Mouse (Mus musculus) stomach, embryonic 15.5 days (tissue): ENCODE results near the gene Brdt. TPM values are rescaled to one million over a fixed set of nuclear protein-coding genes. Genes with fewer than 3 reads are reported as not detected.
"Not testable (repeated sequence)": the region's sequence is repeated elsewhere in the genome, so short reads cannot be mapped to it uniquely, and the experiment has no call there.

Source experiments
- ATAC-seq: fragments of 200-750 bp; cut with Nextera tagmentation; 2 replicates; pipeline ENCODE4 v1.8.0; 2017; ENCODE audit warnings: low read depth, moderate number of reproducible peaks, moderate TSS enrichment; ENCODE audit not compliant: insufficient read depth, low FRiP score
- H3K27ac ChIP-seq: fragments of 300-500 bp; sonication (generic); 2 replicates; pipeline ENCODE4 v1.5.1; 2015; ENCODE audit warnings: mild to moderate bottlenecking, inconsistent platforms
- H3K27me3 ChIP-seq: fragments of 300-500 bp; sonication (generic); replicated peaks from 2 replicates; pipeline ENCODE4 v1.6.1; 2015; ENCODE audit warnings: inconsistent platforms
- H3K36me3 ChIP-seq: fragments of 300-500 bp; sonication (generic); 2 replicates; pipeline ENCODE4 v1.6.1; 2015; ENCODE audit warnings: inconsistent platforms
- H3K4me1 ChIP-seq: fragments of 300-500 bp; sonication (generic); 2 replicates; pipeline ENCODE4 v1.6.1; 2015; ENCODE audit warnings: inconsistent platforms
- H3K4me2 ChIP-seq: fragments of 300-500 bp; sonication (generic); 2 replicates; pipeline ENCODE4 v1.6.1; 2015; ENCODE audit warnings: mild to moderate bottlenecking, inconsistent platforms
- H3K4me3 ChIP-seq: fragments of 300-500 bp; sonication (generic); replicated peaks from 2 replicates; pipeline ENCODE4 v1.5.1; 2015; ENCODE audit warnings: inconsistent platforms
- H3K9ac ChIP-seq: fragments of 300-500 bp; sonication (generic); 2 replicates; pipeline ENCODE4 v1.6.1; 2015; ENCODE audit warnings: inconsistent platforms
- H3K9me3 ChIP-seq: fragments of 300-500 bp; sonication (generic); 2 replicates; pipeline ENCODE4 v1.6.1; 2016; ENCODE audit warnings: inconsistent platforms
- WGBS: fragments of 180-500 bp; shearing (Covaris S2); methylation state at CpG from one replicate; pipeline ENCODE4 v1.1.7; 2015; 5-methylcytosine and 5-hydroxymethylcytosine counted together
- polyA plus RNA-seq: library from polyadenylated mRNA; unstranded; fragments of >200 nt; fragmentation: Nextera tagmentation; extraction: Ambion mirVana; gene quantifications from 2 replicates; pipeline ENCODE4 v1.2.1, GENCODE M21; 2015

The Brdt gene
- polyA plus RNA-seq, 1 experiment from 2014 or later, result 1.6 TPM

GRCm38 (mm10) chr5:107346214-107346613 lies 15.3 kb downstream of the Brdt start:
- Histone ChIP-seq H3K4me2 (no peak overlapping the region), H3K36me3 (no peaks in the 10 kb centered on the region), H3K27me3 (no peaks in the 10 kb centered on the region), H3K4me3 (no peak overlapping the region), H3K27ac (no peak overlapping the region), H3K4me1 (no peaks in the 10 kb centered on the region), H3K9me3 (no peaks in the 10 kb centered on the region), H3K9ac (no peak overlapping the region)
- 42% methylated on average over 1 of the region's 1 CpGs for WGBS
- no peak for ATAC-seq

- H3K4me3 ChIP-seq, result no peak overlapping the region
- no peaks in the 10 kb centered on the region for H3K4me1 ChIP-seq
- no peaks in the 10 kb centered on the region for H3K27me3 ChIP-seq
- H3K36me3 ChIP-seq, result no peaks in the 10 kb centered on the region
- H3K4me2 ChIP-seq, result no peak overlapping the region
- no peak for ATAC-seq
- WGBS, result 97% methylated on average over 1 of the region's 1 CpGs
- H3K9ac ChIP-seq, result no peak overlapping the region
- H3K9me3 ChIP-seq, result no peaks in the 10 kb centered on the region
- no peak overlapping the region for H3K27ac ChIP-seq
Observed at GRCm38 (mm10) chr5:107352566-107352965, 21.6 kb downstream of the Brdt start.

- H3K9ac ChIP-seq, result no peak overlapping the region
- no peak overlapping the region for H3K4me2 ChIP-seq
- H3K36me3 ChIP-seq, result no peaks in the 10 kb centered on the region
- H3K27me3 ChIP-seq, result no peaks in the 10 kb centered on the region
- no peak overlapping the region for H3K27ac ChIP-seq
- no peak for ATAC-seq
- WGBS, result 63% methylated on average over 3 of the region's 3 CpGs
- H3K4me1 ChIP-seq, result no peaks in the 10 kb centered on the region
- H3K9me3 ChIP-seq, result no peaks in the 10 kb centered on the region
- no peak overlapping the region for H3K4me3 ChIP-seq
Observed at GRCm38 (mm10) chr5:107353981-107354380, 23.0 kb downstream of the Brdt start.

GRCm38 (mm10) chr5:107355801-107356200 lies 24.8 kb downstream of the Brdt start:
- ATAC-seq, result no peak
- H3K27ac ChIP-seq, result no peak overlapping the region
- H3K4me3 ChIP-seq, result no peak overlapping the region
- no peaks in the 10 kb centered on the region for H3K27me3 ChIP-seq
- no peak overlapping the region for H3K9ac ChIP-seq
- no peak overlapping the region for H3K4me2 ChIP-seq
- H3K4me1 ChIP-seq, result no peaks in the 10 kb centered on the region
- WGBS, result 29% methylated on average over 1 of the region's 1 CpGs
- H3K9me3 ChIP-seq, result no peaks in the 10 kb centered on the region
- no peaks in the 10 kb centered on the region for H3K36me3 ChIP-seq

- Histone ChIP-seq H3K4me1 (no peaks in the 10 kb centered on the region), H3K4me3 (no peak overlapping the region), H3K9ac (no peak overlapping the region), H3K27ac (no peak overlapping the region), H3K4me2 (no peak overlapping the region), H3K36me3 (no peaks in the 10 kb centered on the region), H3K9me3 (no peaks in the 10 kb centered on the region), H3K27me3 (no peaks in the 10 kb centered on the region)
- WGBS, result 86% methylated on average over 8 of the region's 8 CpGs
- no peak for ATAC-seq
Observed at GRCm38 (mm10) chr5:107357723-107358122, 26.8 kb downstream of the Brdt start.

GRCm38 (mm10) chr5:107359395-107360053 lies 28.6 kb downstream of the Brdt start:
- H3K27ac ChIP-seq, result peak overlapping the region; percentile 78

GRCm38 (mm10) chr5:107360054-107360730 lies 29.2 kb downstream of the Brdt start:
- no peak for ATAC-seq
- H3K4me1 ChIP-seq, result no peaks in the 10 kb centered on the region
- 27% methylated on average over 9 of the region's 9 CpGs for WGBS
- H3K9me3 ChIP-seq, result no peaks in the 10 kb centered on the region
- peak overlapping the region; percentile 22 for H3K9ac ChIP-seq
- no peaks in the 10 kb centered on the region for H3K27me3 ChIP-seq
- H3K36me3 ChIP-seq, result no peaks in the 10 kb centered on the region
- H3K27ac ChIP-seq, result peak overlapping the region; percentile 78; the same call in 1 of the 2 replicates
- H3K4me3 ChIP-seq, result peak overlapping the region; percentile 58
- peak overlapping the region; percentile 57 for H3K4me2 ChIP-seq

More at GRCm38 (mm10) chr5:107359395-107360053, 28.6 kb downstream of the Brdt start:
- no peaks in the 10 kb centered on the region for H3K4me1 ChIP-seq
- H3K9ac ChIP-seq, result peak overlapping the region; percentile 22
- peak overlapping the region; percentile 58 for H3K4me3 ChIP-seq
- H3K9me3 ChIP-seq, result no peaks in the 10 kb centered on the region
- peak overlapping the region; percentile 57 for H3K4me2 ChIP-seq
- H3K27me3 ChIP-seq, result no peaks in the 10 kb centered on the region
- no peaks in the 10 kb centered on the region for H3K36me3 ChIP-seq
- 0% methylated on average over 38 of the region's 40 CpGs for WGBS
- ATAC-seq, result peak; percentile 97

- Histone ChIP-seq H3K27me3 (no peaks in the 10 kb centered on the region), H3K9ac (no peak overlapping the region), H3K36me3 (no peaks in the 10 kb centered on the region), H3K9me3 (no peaks in the 10 kb centered on the region), H3K4me1 (no peaks in the 10 kb centered on the region), H3K4me2 (no peak overlapping the region), H3K4me3 (no peak overlapping the region), H3K27ac (no peak overlapping the region)
- ATAC-seq, result no peak
- WGBS, result 77% methylated on average over 3 of the region's 3 CpGs
Observed at GRCm38 (mm10) chr5:107370040-107370439, 39.1 kb downstream of the Brdt start.

GRCm38 (mm10) chr5:107371335-107371734 lies 40.4 kb downstream of the Brdt start:
- ATAC-seq, result no peak
- WGBS, result 82% methylated on average over 5 of the region's 5 CpGs
- no peaks in the 10 kb centered on the region for H3K27me3 ChIP-seq

GRCm38 (mm10) chr5:107373256-107373655 lies 42.3 kb downstream of the Brdt start:
- H3K27me3 ChIP-seq, result no peaks in the 10 kb centered on the region
- H3K36me3 ChIP-seq, result no peaks in the 10 kb centered on the region
- no peak overlapping the region for H3K27ac ChIP-seq
- WGBS, result 72% methylated on average over 4 of the region's 4 CpGs
- H3K4me3 ChIP-seq, result no peak overlapping the region
- H3K4me1 ChIP-seq, result no peaks in the 10 kb centered on the region
- ATAC-seq, result no peak
- H3K9ac ChIP-seq, result no peak overlapping the region
- no peaks in the 10 kb centered on the region for H3K9me3 ChIP-seq
- no peak overlapping the region for H3K4me2 ChIP-seq

More at GRCm38 (mm10) chr5:107371335-107371734, 40.4 kb downstream of the Brdt start:
- Histone ChIP-seq H3K4me1 (no peaks in the 10 kb centered on the region), H3K36me3 (no peaks in the 10 kb centered on the region), H3K4me3 (no peak overlapping the region), H3K27ac (no peak overlapping the region), H3K9me3 (no peaks in the 10 kb centered on the region), H3K4me2 (no peak overlapping the region), H3K9ac (no peak overlapping the region)

- H3K27me3 ChIP-seq, H3K4me3 ChIP-seq, H3K36me3 ChIP-seq, H3K4me1 ChIP-seq, ATAC-seq, H3K4me2 ChIP-seq, H3K27ac ChIP-seq, H3K9ac ChIP-seq, H3K9me3 ChIP-seq: not testable (repeated sequence)
Observed at GRCm38 (mm10) chr5:107386448-107386847, 55.5 kb downstream of the Brdt start.

- H3K27ac ChIP-seq, result no peak overlapping the region
- H3K4me3 ChIP-seq, result no peak overlapping the region
- no peaks in the 10 kb centered on the region for H3K27me3 ChIP-seq
- no peak for ATAC-seq
- WGBS, result 81% methylated on average over 1 of the region's 1 CpGs
- no peaks in the 10 kb centered on the region for H3K9me3 ChIP-seq
- no peak overlapping the region for H3K4me2 ChIP-seq
- no peaks in the 10 kb centered on the region for H3K4me1 ChIP-seq
- no peaks in the 10 kb centered on the region for H3K36me3 ChIP-seq
- no peak overlapping the region for H3K9ac ChIP-seq
Observed at GRCm38 (mm10) chr5:107387788-107388187, 56.8 kb downstream of the Brdt start.
